Mouse (Mus musculus): ENCODE data around the gene Elmo3.
A peak's percentile ranks its signal among the peaks of the same experiment; 100 is the strongest.

Elmo3 gene

GRCm38 (mm10) chr8:105305211-105306145, at the start of gene Elmo3:
TSS of gene Elmo3 (plus strand) at chr8:105305601.
- DNase-seq (ENCODE audit: low spot score): no peak

- DNase-seq (ENCODE audit: low spot score): no peak
Measured at GRCm38 (mm10) chr8:105257318-105258114, 47.9 kb upstream of the Elmo3 start.

GRCm38 (mm10) chr8:105258911-105259720, 46.3 kb upstream of the Elmo3 start:
- no peak for DNase-seq (ENCODE audit: low spot score)

DNA sequence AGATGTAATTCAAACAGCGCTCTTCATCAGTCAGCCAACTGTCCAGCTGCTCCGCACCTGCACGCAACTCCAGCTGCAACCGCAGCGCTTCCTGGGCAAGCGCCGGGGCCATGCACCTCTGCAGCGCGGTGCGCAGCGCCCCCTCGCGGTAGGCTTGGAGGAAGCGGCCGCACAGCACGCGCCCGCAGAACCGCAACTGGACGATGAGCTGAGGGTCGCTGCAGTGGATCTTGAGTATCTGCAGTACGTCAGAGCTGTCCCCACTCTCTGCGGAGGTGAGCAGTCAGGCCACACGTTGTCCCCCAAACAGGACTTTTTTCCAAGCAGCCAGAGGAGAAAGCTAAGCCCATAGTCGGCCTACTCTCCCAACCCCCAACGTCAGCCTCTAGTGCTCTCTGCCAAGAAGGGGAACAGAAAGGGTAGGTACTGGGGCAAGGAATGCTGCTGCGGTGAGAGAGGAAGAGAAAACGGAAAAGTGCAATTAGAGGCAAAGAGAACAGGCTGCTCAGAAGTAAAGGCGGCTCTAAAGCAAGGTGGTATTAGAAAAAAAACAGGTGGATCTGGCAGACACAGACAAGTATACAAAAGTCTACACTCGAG, 45.6 kb upstream of the Elmo3 start:
- no peak for DNase-seq (ENCODE audit: low spot score)

DNA sequence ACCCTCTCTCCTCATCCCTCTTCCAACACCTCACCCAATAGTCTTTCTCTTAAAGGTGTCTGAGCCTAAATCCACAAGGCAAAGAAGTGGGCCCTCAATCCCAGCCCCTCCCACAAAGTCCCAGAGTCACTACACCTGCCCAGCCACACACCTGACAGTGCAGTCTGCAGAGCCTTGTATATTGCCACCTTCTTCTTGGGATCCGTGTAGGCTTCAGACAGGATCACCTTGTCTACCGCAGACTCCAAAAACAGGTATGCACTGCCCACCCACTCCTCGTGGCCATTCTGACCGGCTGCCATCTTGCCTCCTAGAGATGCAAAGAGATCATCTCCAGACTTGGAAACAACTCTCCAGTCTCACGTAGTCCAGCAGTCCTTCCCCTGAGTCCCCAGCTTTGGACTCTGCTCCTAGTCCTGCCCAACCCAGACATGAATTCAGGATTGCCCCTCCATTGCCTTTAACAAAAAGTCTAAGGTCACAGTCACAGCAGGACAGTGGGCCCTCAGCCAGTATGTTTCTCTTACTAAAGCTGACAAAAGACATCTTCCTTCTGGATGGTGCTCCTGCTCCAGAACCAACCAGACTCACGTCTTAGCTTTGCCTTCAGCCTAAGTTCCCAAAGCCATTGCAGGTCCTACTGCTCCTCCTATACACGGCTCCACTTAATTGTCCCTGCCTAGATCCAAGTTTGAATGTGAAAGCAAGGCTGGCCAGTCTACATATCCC, 44.9 kb upstream of the Elmo3 start:
- no peak for DNase-seq (ENCODE audit: low spot score)

GRCm38 (mm10) chr8:105261326-105261980, 43.9 kb upstream of the Elmo3 start:
- DNase-seq (ENCODE audit: low spot score): no peak

DNA sequence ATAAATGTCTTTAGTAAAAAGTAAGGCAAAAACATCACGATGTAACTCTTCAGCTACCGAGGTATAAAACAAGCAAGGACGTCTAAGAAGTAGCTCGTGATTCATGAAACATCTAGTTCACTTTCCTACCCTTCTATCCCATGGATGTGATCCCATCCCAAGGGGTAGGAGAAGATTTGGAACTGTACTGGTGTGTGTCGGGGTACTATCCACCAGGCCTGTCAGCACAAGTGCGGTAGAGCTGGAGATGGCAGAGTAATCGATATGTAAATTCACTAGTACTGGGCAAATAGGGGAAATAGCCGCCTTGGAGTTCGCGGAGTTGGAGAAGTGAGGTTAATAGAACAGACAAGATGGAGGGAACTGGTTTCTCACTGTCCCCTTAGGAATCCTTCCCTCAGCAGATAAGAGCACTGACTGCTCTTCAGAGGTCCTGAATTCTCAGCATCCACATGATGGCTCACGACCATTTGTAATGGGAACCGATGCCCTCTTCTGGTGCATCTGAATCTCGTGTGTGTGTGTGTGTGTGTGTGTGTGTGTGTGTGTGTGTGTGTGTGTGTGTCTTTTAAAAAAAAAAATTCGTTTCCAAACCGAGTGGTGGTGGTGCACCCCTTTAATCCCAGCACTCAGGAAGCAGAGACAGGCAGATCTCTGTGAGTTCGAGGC, 42.0 kb upstream of the Elmo3 start:
- DNase-seq (ENCODE audit: low spot score): no peak

- no peak for DNase-seq (ENCODE audit: low spot score)
Measured at GRCm38 (mm10) chr8:105264024-105264982, 41.1 kb upstream of the Elmo3 start, which contains the start of the genes Tradd and Fbxl8. TSS of gene Tradd (minus strand) at chr8:105264609. TSS of gene Fbxl8 (plus strand) at chr8:105264648.

GRCm38 (mm10) chr8:105265128-105265527, 40.3 kb upstream of the Elmo3 start:
- no peak for DNase-seq (ENCODE audit: low spot score)

- no peak for DNase-seq (ENCODE audit: low spot score)
Measured at GRCm38 (mm10) chr8:105266775-105267174, 38.6 kb upstream of the Elmo3 start.

- DNase-seq (ENCODE audit: low spot score): peak; percentile 82
Measured at GRCm38 (mm10) chr8:105268342-105269074, 36.9 kb upstream of the Elmo3 start.

- no peak for DNase-seq (ENCODE audit: low spot score)
Measured at GRCm38 (mm10) chr8:105269075-105269458, 36.3 kb upstream of the Elmo3 start.

GRCm38 (mm10) chr8:105269461-105269947, 35.9 kb upstream of the Elmo3 start, which contains the start of gene Hsf4:
TSS of gene Hsf4 (plus strand) at chr8:105269801.
- no peak for DNase-seq (ENCODE audit: low spot score)

- no peak for DNase-seq (ENCODE audit: low spot score)
Measured at GRCm38 (mm10) chr8:105270101-105270915, 35.1 kb upstream of the Elmo3 start.

DNA sequence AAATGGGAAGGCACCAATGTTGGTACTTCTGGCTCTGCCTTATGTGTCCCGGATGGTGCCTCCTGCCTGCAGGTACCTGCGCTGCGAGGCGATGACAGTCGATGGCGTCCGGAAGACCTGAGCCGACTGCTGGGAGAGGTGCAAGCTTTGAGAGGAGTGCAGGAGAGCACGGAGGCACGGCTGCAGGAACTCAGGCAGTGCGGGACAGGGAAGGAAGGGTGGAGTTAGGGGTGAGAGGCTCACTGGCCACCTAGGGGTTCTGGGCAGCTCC, 34.5 kb upstream of the Elmo3 start:
- no peak for DNase-seq (ENCODE audit: low spot score)

- DNase-seq (ENCODE audit: low spot score): no peak
Measured at GRCm38 (mm10) chr8:105275387-105275786, 30.0 kb upstream of the Elmo3 start.

DNA sequence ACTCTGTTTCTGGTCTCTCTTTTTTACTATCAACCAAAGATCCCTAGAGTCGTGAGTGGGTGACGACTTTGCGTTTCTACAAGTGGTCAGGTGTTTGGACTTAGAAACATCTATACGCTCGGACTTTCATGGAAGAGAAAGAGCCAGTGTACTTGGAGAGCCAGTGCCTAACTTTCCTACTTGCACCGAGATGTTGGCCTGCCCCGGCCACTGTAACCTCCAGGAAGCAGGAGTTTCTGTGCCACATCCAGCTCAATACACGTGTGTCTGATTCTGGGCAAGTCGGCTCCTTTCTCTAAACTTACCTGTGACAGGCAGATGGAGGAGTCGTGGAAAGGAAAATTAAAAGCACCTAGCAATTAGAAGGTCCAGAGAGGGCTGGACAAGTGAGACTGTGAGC, 29.6 kb upstream of the Elmo3 start, which contains the start of gene Nol3:
Gene Nol3 (plus strand): TSS at position 301 of the 400 bp plus-strand sequence.
- DNase-seq (ENCODE audit: low spot score): no peak

Measured in left cerebral cortex, adult 11 months (tissue).